Mouse (Mus musculus) kidney, adult 9 months (tissue): ENCODE results near the gene Arid5b.

Experiments
- DNase-seq: peaks from one replicate; pipeline ENCODE4 v3.0.0; 2022

Gene Arid5b

DNA sequence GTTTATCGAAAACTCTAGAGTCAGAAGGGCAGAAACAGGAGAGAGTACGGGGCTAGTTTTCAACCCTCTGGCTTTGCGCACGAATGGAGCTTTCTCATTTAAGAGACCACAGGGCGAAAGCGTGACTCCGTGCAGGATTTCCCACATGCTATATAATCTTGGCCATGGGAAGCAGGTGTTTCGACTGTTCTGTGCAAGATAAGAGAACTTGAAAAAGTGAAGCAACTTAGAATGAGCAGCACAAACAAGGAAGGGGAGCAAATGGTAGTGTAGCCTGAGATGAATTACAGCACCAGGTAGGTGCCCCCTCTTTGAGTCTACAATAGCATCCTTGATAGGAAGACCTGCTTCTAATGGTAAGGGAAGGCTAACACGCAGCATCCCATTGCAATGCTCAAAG, 118.8 kb downstream of the Arid5b start:
- no peak for DNase-seq

DNA sequence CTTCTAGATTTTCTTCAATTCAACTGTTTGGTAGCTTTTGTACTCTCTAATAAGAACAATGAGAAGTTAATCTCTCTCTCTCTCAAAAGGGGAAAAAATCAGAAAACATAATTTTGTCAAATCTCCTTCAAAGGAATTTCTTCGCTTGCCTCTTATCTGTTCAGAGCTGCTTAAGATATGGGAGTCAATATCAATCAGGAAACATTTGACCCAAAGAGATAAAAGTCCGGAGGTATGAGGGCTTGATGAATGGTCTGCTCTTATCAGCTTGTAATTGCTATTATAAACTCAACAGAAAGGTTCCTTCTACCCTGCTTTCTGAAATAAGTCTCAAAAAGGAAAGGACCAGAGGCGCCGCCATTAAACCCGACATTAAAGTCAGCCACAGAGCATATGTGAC, 120.0 kb downstream of the Arid5b start:
- DNase-seq = no peak

DNA sequence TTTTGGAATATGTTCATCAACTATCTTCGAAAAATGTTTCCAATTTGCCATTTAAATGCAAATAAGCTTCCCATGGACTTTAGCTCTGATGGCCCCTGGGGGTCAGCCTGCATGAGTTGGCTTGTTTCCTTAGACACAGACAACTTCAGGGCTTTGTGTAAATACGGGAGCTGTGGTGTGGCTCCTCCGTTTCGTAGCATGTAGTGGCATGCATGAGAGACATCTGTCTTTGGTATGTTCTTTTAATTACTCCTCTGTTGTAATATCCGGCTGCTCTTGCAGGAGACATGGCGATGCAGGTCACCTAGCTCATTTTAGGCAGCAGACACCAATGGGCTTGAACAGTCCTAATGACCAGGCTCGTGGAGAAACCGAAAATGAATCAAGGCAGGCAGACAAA, 121.0 kb downstream of the Arid5b start:
- no peak for DNase-seq

DNA sequence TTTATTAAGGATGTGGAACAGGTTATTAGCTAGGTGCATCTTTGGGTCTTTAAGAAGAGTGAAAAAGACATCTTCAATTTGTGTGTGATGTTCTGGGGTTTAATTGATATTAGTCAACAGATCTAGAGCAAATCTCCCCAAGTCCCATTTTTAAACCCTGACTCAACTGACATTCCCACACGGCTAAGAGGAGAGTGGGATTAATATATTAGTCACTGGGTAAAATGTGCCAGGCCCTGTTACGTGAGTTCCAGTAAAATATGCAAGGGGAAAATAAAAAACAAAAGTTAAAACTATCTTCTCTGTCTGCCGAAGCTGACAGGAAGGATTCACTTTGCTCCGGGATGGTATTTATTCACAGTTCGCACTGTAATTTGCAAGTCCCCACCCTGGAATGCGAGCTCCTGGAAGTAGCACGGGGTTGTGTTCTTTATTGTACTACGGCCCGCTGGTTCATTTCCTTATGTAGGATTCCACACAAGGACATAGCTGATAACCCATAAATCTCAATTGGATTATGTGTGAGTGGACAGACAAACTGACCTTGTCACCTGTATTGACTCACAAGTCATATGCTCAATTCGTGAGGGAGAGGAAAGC, 121.8 kb downstream of the Arid5b start:
- DNase-seq = no peak

DNA sequence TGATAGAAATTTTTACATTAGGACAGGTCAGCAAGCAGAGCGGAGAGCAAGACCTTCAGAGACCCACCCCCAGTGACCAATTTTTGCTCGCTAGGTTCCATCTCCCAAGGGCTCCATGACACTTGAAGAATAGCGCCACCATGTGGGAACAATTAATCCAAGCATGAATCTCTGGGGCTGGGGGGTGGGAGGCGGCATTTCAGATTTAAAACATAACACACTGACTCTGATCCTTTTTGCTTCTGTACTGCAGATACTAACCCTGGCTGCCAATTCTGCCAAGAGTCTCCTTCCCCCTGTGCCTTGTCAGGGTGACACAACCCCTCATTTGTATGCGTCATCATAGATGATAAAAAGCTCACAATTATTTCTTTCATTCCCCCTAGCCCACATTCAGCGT, 122.4 kb downstream of the Arid5b start:
- no peak for DNase-seq

DNA sequence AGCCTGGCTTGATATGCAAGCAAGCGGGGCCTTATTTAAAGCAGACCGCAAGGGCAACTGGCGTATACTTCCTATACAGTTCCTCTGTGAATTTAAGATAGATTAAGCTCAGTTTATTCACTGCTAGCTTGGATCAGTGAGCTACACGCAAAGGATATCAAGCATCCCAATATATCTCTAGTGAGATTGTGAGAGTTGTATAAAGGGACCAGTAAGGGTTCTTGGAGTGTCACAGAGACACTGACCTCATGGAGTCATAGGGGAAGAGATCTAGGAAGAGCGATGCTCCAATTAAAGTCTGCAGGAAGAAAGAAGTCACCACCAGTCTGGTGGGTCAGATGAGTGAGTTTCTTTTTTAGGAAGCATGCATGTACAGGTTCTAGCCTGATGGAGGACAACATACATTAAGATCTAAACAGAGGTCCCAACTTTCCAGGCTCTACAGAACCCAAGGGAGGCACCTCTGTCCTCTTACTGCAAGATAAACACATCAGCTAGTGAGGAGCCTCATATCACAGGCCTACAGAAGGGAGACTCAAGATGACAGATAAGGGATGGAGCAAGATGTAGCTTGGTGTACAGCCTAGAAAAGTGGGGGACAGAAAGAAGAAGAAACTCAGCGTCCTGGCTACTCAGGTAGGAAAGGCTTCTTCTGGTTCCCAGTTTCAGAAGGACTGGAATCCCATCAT, 123.0 kb downstream of the Arid5b start:
- DNase-seq = no peak

DNA sequence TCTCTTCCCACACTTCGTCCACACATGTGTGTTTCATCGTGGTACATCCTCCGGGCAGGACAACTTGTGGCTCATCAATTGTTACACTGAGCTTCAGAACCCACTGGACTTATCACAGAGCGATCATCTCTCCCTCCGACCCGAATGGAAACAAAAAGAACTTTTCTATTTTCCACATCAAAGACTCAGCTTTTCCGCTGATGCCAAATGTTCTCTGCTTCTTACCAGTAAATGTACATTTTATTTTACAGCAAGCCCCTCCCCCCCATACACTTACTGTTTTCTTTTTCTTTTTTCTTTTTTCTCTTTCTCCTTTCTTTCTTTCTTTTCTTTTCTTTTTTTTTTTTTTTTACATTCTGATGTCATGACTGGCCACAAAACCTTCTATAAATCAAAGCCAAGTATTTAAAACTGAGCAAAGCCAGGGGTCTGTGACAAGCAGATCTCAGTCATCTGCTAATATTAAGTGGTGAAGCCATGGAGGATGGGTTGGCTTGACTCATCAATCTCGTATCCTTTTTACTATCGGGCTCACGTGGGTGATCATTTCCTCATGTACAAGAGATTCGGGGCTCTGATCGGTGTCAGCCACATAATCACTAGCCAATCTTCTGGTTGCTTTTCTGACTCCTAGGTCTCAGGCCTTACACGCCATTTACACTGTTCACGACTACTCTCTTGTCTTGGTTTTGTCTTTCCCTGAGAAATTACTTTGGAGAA, 124.3 kb downstream of the Arid5b start:
- no peak for DNase-seq

DNA sequence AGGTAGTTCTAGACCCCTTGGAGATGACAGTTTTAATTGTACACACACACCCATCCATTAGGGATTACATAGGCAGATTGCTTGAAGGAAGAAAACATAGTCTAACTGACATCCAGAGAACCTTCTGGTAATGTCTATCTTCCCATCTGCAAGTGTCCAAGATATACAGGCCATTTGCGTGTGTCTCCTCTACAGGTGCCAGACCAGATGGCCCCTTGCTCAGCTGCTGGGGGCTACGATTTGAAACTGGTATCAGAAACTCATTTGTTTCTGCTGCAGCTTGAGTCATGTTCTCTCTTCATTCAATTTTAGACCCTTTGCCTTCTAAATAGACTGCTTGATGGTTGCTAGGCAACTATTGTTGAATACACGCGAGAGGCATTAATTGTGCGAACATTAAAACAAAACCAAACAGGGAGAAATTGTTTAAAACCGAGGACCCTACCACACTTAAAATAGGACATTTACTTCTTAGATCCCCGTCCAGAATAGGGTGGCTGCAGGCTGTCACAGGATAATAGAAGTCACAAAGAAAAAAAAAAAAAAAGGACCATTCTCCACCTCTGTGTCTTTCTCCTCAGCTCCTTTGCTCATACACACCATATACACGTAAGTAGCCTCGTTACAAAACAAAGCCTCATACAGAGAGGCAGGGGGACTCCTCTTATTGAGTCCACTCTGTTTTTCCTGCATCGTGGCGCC, 125.0 kb downstream of the Arid5b start:
- DNase-seq = no peak

DNA sequence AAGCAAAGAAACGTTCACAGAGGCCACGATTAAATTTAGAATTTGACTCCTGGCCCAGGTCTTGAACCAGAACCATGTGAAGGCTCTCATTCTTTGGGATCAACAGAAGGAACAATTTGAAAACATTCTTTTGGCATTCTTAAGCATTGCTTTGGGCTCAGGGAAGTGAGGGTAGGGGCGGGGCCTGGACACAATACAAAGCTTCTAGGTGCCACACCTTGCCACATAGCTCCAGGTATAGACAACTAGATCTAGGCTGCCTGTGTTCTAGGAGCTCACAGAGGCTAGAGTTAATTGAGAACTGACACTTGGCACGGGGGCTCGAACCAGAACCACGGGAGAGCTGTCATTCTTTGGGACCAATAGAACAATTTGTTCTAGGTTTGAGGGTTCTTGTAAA, 130.0 kb downstream of the Arid5b start:
- no peak for DNase-seq

DNA sequence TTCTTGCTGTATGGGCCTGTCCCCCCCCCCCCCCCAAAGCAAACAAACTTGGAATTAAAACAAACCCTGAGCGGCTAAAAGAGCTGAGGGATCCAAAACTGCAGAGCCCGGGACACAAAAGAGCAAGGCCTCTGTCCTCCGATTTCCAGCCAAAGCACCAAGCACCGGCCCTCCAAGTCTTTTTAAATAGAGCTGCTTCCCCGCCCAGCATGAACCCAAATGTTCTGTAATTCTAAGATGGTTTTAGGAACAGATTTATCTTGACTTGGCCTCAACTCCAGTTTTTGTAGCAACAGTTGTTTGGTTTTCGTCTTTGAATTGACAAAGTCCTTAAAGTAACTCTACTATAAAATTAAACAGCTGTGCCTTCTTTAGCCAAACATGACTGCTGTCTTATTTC, 130.8 kb downstream of the Arid5b start:
- DNase-seq = peak; percentile 40

DNA sequence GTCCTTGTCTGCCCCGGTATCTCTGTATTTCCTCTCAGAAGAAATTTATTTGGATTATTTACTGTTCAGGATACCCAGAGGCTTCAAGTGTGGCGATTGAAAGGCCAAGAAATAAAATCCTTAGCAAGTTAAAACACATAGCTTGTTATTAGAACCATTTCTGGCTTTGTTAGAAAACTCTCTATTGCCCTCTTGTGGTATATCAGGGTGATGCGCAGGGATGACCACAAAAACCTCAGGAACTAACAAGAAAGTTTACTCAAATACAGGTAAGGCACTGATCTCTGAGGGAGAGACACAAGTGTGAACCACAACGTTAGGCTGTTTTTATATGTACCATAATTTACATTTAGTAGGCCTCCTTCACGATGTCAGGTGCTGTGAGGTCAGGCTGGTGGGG, 131.7 kb downstream of the Arid5b start:
- DNase-seq = peak; percentile 84

DNA sequence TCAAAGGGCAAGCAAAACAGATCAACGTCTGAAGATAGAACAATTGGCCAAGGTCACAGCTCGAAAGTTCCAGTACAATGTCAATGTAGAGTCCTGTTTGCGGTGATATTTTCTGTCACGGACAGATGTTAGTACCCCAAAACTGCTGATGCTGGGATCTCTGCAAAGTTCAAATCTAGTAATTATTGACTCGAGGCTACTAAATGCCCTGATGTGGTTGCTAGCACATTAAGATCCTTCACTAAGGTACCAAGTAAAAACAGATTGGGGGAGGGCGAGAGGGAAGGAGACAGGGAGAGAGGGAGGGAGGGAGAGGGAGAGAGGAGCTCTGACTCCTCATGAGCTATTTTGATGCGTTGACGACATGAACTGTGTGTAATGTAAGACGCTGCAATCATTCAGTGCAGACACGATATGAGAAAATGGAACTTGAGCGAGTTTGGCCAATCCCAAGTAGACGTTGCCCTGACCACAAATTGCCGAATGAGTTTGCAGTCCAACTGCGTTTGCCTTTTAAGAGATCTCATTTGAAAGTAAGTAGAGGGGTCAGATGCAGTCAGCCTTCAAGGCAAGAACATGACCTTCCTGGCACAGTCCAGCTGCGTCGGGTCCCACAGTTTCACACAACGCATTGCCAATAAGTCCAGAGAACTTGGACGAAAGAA, 133.1 kb downstream of the Arid5b start:
- peak; percentile 72 for DNase-seq

DNA sequence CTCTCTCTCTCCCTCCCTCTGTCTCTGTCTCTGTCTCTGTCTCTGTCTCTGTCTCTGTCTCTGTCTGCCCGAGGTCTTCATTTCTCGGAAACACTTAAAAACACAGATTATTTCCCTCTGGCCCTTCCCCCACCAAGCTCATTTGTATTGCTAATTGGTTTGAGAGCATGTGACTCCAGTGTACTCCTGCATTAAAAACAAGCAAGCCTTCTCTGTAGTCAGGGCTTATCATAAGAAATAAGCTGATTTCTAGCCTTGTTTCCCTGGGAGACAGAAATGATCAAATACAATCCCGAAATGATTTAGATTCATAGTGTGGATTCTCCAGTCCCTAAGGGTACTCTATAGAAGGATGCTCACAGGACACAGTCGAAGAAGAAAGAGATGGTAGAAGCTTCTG, 136.0 kb downstream of the Arid5b start:
- no peak for DNase-seq

DNA sequence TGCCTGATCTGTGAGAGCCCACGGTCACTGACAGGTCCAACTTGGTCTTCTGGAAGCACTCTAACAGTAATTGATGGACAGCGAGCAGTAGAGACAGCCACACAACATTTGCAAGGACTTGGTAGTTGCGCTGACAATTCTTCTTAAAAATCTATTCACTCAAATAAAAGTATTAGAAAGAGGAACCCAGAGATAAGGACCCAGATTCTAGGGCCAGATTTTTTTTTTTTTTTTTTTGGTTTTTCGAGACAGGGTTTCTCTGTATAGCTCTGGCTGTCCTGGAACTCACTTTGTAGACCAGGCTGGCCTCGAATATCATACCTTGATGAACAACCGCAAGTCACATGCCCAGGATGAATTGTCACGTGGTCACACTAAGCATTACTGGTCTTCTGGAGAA, 137.0 kb downstream of the Arid5b start:
- no peak for DNase-seq

DNA sequence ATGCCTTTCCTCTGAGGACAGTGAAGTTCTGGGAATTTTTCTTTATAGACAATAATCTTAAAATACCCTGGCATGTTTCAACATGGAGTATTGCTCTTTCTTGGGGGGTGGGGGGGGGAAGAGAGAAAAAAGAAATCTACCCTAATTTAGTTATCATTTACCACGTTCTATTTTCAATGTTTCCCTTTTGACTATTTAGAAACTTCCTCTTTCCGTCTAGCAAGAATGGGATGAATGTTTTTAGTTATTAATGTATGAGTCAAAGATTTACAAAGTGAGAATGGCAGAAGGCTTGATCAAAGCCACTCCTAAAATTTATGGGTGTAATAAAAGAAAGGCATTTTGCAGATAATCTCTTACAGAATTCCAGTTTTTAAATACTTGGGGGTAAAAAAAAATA, 137.7 kb downstream of the Arid5b start:
- no peak for DNase-seq

DNA sequence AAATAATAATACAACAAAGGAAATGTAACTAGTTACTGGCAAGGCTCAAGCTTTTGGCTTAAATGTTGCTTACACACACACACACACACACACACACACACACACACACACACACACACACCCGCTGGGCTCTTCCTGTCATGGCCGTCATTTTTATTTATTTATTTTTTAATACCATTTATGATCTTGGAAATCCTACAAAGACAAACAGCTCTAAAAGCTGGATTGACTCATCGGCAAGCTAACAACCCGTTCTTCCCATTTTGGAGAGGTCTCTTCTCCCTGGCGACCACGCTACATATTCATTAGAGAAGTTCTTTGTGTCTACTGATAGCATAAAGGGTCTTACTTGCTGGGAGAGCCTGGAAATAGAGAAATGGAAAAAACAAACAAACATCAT, 138.2 kb downstream of the Arid5b start:
- no peak for DNase-seq

DNA sequence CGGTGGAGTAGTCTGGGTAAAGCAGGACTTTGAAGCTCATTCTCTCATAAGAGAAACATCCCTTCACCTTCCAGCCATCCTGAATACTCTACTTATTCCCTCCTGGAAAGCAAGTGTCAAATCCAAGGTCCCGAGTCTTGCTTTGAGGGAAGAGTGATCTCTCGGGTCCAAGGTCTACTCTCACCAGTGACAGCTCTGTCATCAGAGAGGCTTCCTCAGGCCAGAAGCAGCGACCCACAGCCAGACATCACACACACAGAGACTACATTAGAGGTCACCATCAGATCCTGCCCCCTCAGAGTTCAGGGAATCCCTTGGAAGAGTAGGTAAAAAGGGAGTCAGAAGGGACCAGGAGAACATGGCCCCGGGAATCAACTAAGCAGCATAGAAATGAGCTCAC, 140.4 kb downstream of the Arid5b start:
- peak; percentile 46 for DNase-seq

DNA sequence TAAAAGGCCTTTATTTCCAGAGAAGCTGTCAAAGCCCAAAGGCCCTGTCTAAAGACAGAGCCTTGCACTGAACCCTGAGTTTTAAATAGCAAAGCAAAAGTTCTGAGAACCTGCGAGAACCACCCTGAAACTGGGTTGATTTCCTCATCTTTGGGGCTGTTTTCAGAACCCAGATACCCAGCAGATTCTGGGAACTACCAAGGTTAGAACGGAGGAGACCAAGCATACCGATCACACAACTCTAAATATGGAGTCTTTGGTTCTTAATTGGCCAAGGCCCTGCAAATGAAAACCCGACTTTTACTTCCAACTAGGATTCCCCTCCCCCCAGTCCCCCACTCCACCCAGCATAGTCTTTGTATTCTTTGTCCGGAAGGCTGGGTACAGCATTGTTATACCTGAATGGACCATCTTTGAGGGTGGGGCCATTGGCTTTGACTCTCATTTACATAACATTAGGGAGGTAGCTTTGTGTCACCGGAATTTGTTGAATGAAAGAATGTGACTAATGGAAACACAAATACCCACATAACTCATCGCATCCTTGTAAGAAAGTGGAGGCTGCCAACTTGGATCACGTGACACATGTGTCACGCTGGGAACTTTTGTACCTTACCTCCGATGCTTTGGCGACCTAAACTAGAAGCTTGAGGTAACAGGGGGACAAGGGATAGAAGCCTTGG, 141.2 kb downstream of the Arid5b start:
- no peak for DNase-seq

DNA sequence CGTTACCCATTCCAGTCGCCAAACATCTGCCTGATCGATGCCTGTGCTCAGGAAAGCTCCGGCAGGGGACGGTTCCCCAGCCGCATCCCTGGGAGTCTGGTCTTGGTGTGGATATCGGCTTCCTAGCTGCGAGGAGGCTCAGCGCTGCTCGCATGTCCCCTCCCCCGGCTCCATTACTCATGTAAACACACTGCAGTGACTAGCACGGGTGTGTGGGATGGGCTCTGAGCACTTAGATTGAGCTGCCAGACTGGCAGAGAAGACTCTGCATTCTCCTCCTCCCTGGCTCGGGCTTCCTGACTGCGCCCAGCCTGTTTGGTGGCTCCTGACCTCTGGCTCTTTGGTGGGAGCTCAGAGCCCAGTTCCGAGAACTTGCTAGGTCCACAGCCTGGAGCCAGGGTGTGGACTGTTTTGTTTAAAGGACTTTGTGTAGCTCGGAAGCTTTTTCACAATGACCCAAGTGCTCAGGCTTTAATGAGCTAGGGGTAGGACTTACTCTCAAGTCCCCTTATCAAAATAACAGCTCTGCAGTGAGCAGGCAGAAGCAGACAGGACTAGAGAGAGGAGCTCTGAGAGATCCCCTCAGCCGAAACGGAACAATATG, 142.0 kb downstream of the Arid5b start:
- peak; percentile 89 for DNase-seq

DNA sequence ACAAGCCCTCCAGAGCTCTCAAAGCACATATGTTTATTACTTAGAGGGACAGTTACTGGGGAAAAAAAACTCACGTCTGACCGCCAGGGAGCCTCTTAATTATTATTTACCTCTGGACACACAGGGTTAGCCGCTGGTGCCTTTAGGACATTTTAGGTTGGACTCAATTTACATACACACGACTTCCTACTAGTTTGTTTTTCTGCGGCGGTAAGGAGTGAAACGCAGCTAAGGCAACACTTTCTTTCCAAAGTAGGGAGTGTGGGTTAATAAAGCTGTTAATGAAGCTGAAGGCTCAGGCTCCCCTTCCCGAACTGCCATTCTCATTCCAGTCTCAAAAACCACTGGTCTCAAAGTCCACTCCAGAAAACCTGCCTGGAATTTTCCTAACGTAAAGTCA, 142.5 kb downstream of the Arid5b start:
- peak; percentile 78 for DNase-seq

DNA sequence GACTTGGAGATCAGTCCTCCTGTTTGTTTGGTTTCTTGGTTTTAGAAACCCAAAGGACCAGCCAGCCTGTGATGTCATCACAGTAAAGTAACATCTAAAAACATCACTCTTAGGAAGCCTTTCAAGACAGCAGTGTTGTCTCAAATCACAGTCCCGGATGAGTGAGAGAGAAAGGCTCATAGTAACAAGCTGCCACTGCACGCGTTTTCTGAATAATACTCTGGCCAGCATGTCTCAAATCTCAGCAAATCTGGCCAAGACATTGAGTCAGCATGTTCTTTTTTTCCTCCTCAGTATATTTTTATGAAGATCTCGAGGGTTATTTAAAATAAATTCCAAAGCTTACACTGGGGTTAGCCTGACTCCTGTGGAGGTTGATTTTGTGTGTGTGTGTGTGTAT, 143.1 kb downstream of the Arid5b start:
- DNase-seq = no peak

DNA sequence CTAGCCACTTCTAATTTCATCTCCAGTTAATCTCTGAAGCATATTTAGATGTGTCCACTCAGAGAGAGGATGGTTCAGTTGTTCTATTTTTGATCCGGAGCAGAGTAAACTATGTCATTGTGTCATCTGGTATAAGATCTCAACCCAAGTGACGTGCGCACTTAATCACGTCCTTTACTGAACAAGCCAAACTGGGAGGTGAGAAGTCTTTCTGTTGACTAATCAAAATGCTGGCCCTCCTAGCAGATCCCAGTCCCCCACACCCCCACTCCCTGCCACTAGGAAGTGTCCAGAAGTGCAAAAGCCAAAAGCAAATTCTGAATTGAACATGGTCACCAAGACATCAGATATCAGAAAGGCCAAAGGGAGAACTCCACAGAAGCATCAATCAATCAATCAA, 144.0 kb downstream of the Arid5b start:
- DNase-seq = no peak
